Mouse (Mus musculus) fibroblast of lung, adult 2 months (primary cell): Measurements from ENCODE around the gene Desi1.

Source experiments
- DNase-seq: peaks from one replicate; pipeline ENCODE4 v3.0.0-alpha.2; 2011; ENCODE audit warnings: low read depth

Desi1 gene

GRCm38 (mm10) chr15:81966062-81966829, 67.4 kb downstream of the Desi1 start:
- no peak for DNase-seq

DNA sequence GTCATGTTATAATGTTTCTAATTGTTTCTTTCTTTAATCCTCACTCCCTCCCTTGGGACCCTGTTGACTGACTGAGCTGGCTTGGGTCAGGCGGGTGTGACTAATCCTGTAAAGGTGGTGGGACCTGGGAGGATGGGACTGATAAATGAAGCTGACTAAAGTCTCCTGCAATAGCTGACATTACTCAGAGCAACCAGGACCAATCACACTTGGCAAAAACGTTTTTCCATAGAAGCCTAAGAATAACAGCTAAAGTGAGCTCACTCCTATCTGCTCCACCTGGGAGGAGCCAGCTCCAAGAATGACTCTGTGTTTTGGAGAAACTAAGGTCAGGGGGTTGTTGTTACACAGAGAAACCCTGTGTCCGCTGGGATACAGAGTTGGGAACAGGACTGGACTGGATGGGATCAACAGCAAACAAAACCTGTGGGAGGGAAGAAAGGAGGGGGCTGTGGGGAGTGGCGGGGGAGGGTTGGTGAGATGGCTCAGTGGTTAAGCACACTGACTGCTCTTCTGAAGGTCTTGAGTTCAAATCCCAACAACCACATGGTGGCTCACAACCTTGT, 68.6 kb downstream of the Desi1 start:
- no peak for DNase-seq

DNA sequence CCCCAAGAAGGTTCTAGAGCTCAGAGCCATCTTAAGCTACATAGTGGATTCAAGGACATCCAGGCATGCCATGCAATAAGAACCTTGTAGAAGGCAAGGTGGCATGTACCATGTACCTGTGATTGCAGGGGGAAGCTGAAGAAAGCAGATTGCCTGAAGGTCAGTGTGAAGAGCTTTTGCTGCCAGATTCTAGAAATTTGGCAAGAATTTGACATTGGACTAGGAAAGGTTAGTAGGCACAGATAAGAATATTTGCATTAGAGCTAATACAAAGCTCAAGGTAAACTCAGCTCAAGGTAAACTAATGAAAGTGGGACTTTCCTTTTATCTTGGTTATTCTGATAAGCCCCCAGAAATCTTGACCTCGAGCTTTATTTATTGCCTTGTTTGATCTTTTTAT, 69.4 kb downstream of the Desi1 start:
- no peak for DNase-seq

GRCm38 (mm10) chr15:81961078-81961451, 72.6 kb downstream of the Desi1 start:
- no peak for DNase-seq

DNA sequence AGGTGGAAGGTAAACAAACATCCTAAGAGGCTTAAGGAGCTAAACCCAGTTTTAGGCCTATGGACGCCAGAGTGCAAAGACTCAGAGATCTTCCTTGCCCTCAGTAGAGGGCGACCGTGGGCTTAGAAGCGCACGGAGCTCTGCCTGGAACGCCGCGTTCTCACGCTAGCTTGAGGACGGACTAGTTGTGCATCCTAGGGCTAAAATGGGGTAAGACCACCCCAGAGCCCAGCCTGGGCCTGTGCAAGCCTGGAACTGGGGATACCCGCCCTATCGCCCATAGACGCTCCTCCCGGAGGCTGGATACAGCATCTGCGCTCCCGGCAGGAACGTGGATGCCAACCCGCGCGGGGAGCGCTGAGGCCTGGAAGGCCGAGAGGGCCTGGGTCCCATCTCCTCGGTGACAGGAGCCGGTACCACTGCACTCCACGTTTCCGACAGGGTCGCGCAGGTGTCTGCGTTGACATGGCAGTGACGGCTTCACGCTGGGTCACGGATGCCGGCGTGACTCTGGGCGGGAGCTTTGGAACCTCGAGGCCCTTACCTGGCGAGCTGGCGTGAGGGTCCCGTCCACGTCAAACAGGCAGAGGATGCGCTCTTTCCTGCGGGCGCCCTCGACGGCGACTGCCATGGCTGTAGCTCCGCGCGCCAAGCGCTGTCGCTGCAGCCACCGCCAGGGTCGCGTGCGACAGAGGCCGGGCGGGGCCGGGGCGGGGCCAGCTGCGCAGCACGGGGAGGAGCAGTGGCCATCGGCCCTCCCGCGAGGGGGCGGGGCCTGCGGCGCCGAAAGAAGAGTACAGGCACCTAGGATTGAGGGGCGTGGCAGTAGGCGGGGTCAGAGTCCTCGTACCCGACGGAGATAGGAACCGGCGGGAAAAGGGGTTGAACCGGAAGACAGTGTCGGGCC, 73.2 kb downstream of the Desi1 start, which contains the start of gene Pmm1:
Gene Pmm1, minus strand, starts transcription at position 760 of the 907 bp plus-strand sequence.
- DNase-seq = peak; percentile 83

- DNase-seq = no peak
These were observed 74.8 kb downstream of the Desi1 start for GRCm38 (mm10) chr15:81958906-81959305.

- DNase-seq = no peak
These were observed 76.1 kb downstream of the Desi1 start for GRCm38 (mm10) chr15:81957598-81957997.

DNA sequence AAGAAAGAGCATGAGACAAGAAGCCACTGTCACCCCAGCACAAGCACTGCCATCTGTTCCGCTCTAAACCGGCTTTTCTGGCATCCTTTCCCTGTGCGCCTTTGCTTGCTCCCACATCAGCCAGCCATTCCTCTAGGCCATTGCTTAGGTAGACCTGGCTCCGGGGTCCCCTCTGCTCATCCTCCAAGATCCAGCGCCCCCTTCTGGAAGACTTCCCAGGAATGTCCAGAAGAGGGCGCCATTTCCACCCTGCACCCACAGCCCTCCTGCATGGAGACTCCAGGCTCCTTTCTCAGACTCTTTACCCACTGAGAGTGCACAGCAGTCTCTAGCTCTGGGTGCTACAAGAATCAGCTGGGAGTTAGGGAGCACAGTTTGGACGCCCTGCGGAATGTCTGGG, 77.2 kb downstream of the Desi1 start:
- no peak for DNase-seq

DNA sequence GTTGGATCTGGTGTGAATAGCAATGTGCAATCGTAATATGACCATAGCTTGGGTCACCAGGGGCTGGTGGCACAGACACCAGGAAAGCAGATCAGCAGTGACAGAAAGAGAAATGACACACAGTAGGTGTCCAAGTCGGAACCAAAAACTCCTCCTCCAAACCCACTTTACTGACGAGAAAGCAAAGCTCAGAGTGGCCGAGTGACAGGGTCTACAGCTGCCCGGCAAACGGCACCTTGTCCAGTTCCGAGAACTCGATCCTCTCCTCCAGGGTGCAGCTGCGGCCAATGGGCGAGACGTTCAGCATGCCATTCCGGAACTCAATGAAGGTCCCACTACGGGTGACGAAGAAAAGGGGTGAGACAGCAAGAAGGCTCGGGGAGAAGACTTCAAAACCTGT, 78.2 kb downstream of the Desi1 start:
- DNase-seq = no peak

GRCm38 (mm10) chr15:81954716-81955115, 78.9 kb downstream of the Desi1 start:
- DNase-seq = no peak

- DNase-seq = no peak
These were observed 79.5 kb downstream of the Desi1 start for GRCm38 (mm10) chr15:81954151-81954583.

DNA sequence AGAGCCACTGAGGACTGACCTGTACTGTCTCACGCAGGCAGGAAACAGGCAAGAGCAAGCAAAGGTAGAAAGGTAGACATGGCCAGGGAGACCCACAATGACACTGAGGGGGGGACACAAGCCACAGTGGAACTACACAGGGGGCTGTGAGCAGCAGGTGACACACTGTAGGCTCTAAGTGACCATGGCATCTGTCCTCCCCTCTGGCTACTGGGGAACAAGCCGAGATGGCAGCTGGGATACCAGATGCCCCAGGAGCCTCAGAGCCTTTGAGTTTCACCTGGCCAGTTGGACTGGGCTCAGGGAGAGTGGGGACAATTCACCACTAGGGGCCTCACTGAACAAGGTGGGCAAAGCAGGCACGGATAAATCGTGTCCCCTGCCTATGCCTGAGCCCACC, 81.4 kb downstream of the Desi1 start:
- no peak for DNase-seq

DNA sequence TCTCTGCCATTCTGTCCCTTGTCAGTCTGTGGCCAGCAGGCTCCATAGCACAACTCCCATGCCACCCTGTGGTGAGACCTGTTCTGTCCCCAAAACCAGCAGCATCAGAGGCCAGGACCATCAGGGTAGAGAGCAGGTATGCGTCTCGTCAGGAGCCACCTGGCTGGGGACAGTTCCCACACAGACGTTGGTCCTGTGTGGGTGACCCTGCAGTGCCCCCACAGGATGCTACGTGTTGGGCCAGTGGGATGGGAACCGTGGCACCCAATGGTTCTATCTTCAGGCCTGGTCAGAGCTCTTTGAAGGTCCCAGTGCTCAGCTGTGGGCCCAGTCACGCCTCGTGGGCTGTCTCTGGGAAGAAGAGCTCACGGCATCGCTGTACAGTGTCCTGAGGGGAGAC, 82.5 kb downstream of the Desi1 start:
- no peak for DNase-seq

DNA sequence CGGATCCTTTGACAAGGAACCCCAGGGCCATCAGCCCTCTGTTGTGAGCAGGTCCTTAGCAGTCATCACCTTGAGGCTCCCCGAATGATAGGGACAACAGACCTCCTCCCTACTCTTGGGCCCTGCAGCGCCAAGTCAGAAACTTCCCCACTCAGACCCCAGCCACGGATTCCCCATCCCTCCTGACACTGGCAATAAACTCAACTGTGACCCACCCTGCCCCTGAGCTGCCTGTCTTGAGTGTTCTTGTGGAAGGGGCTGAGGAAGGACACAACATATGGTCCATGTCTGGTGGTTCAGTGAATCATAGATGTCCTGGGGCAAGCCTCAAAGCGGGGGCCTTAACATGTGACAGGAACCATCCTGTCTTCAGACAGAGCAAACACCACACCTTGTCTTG, 82.9 kb downstream of the Desi1 start:
- DNase-seq = no peak

DNA sequence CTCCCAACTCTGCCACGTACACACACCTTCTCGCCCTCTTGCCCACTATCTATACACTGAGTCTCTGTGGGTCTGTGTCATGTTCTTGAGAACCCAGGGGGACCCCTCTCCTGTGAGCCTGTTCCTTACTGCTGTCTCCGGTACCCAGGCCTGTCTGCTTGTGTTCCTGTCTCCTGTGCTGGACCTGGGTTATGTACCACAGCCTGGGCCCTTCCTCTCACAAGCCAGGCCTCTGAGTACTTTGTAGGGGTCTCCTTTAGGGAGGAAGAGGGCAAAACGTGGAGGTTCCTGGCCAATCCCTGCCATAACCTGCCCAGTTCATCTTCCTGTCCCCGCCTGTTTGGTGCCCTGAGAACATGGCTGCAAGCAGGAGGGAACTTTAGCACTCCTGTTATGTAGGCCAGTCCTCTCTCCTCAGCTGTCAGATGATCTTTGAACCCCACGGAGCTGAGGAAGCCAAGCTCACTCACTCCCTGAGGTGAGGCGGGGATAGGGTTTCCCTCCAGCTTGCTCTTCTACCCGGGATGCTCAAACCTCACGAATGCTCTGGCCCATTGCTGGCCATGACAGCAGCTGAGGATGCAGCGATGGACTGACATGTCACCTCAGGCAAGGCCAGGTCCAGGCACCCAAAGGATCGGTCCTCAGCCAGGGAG, 84.1 kb downstream of the Desi1 start:
- DNase-seq = no peak

DNA sequence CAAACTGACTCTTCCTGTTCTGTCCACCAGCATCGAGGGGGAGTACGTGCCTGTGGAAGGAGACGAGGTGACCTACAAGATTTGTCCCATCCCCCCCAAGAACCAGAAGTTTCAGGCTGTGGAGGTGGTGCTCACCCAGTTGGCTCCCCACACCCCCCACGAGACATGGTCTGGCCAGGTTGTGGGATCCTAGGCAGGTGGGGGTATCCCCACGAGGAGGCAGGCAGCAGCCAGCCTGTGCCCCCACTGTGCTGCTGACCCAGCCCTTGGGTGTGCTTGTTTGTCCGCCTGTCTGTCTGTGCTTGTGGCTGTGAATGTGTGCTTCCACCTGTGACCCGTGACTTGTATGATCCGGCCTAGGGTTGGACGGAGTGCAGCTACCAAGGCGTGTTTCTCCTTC, 84.6 kb downstream of the Desi1 start:
- no peak for DNase-seq

DNA sequence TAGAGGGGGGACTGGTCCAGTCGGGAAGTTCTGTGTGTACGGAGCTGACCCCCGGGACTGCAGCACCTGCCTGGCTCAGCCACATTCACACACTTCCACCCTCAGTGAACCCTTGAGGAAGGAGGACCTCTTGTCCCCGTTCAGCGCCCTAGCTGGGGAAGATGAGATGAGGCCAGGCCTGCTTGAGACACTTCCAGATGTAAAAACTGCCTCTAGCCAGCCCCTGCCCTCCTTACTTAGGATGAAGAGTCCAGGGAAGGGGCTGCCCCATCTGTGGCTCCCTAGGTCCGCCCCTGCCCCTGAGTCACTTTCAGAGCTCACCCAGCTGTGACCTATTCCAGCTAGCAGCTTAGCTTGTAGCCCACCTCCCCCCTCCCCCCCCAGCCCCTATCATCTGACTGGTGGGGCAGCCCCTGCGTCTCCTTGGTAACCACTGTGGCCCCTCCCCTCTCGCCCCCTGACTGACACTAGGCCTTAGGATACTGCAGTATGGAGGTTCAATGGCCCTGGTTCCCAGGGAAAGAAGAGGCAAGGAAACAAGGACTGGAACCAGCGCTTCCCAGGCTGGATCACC, 90.4 kb downstream of the Desi1 start:
- no peak for DNase-seq
